Mouse (Mus musculus) cerebellum, adult 9-11 months (tissue): ENCODE results near the gene Tiparp.

Experiments
- DNase-seq: peaks from one replicate; pipeline ENCODE4 v3.0.0; 2022

The Tiparp gene

DNA sequence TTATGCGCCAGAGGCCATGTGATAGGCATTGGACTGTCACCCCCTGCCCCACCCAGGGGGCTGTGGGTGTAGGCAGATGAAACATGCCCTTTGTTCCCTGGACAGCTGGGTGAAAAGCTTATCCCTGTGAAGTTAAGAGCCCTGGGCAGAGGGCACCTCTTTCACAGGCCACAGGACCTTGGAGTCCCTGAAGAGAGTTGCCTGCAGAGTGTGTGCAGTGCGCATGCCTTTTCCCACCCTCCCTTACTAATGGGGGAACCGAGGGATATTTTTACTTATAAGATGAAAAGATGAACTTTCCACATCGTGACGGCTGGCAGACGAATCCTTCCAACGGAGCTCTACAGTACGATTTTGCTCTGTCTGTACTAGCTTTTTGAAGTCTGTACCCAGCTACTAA is 57.1 kb downstream of the Tiparp start:
- DNase-seq = no peak

DNA sequence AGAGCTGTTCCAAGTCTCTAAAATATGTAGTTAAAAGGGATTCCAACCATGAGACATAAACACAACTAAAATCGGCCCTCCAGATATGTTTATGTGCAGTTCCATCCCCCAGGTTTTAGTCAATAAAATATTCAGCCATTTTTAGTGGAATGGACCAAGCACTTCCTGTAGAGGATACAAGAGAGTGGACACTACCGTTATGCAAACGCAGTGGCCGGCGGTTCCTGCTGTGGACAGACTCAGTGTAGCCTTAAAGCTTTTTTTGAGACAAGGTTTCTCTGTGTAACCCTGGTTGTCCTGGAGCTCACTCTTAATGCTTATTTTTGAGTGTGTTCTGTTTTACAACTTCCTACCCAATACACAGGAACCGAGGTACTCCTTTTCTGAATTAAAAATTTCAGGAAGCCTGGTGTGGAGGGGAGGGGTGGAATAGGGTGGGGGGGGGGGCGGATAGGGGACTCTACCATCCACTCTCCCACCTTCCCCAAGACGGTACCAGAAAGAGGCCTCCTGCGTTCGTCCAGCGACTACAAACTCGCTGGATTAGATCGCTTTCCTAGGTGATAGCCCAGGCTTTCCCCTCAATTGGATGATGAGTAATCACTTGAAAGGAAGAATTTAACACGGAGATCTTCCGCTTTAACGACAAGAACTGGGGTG is 57.7 kb downstream of the Tiparp start:
- DNase-seq = no peak

DNA sequence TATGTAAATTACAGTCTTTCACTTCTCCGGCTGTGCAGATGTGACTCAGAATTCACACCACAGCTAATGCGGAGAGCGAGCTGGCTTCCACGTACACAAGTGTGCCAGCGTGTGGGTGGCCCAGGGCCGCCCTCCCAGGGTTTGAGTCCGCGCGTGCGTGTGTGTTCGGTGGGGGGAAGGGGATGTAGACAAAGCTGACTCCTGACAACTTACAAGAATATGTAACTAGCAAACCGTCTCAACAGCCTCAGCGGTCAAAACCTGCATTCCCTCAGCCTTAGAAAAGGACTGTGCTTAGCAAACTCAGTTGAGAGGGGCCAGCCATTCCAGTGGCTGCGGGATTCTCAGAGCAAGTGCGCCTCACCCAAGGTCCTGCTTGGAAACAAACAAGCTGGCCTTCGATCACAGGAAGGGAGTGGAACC is 58.3 kb downstream of the Tiparp start:
- DNase-seq = no peak

- no peak for DNase-seq
Observed at GRCm38 (mm10) chr3:65586966-65587365, 58.8 kb downstream of the Tiparp start.

- no peak for DNase-seq
Observed at GRCm38 (mm10) chr3:65588424-65588823, 60.2 kb downstream of the Tiparp start.

GRCm38 (mm10) chr3:65592850-65593249 is 64.6 kb downstream of the Tiparp start:
- no peak for DNase-seq

DNA sequence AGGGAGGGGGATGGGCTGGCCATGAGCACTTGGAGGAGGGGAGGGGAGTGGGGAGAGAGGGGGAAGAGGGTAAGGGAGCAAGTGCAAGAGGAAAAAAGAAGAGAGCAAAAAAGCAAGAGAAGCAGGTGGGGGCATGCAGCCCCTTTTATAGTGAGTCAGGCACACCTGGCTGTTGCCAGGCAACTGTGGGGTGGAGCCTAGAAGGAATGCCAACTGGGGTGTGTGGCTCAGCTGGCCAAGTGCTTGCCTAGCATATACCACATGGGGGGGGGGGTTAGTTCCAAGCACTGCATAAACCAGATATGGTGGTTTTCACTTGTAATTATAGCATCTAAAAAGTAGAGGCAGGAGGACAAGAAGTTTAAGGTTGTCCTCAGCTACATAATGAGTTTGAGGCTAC is 66.3 kb downstream of the Tiparp start:
- DNase-seq = no peak

- no peak for DNase-seq
Observed at GRCm38 (mm10) chr3:65595196-65595595, 67.0 kb downstream of the Tiparp start.

- no peak for DNase-seq
Observed at GRCm38 (mm10) chr3:65598071-65598830, 70.0 kb downstream of the Tiparp start.

- no peak for DNase-seq
Observed at GRCm38 (mm10) chr3:65599151-65599550, 70.9 kb downstream of the Tiparp start.

- no peak for DNase-seq
Observed at GRCm38 (mm10) chr3:65601291-65602050, 73.3 kb downstream of the Tiparp start.

- no peak for DNase-seq
Observed at GRCm38 (mm10) chr3:65603392-65604055, 75.3 kb downstream of the Tiparp start.
